Mouse (Mus musculus) cerebellum, adult 11-12 months (tissue): Measurements from ENCODE around the gene Rbbp4.
"Not testable (repeated sequence)": the region's sequence is repeated elsewhere in the genome, so short reads cannot be mapped to it uniquely, and the experiment has no call there.

ENCODE experiments used
- DNase-seq: peaks from one replicate; pipeline ENCODE4 v3.0.0; 2022

Rbbp4 gene

GRCm38 (mm10) chr4:129335216-129336074 lies at the start of gene Rbbp4, which contains the start of gene Zbtb8os:
Gene Rbbp4 (minus strand): TSS chr4:129335370.
Gene Zbtb8os (plus strand): TSS chr4:129335695.
- peak; percentile 98 for DNase-seq

GRCm38 (mm10) chr4:129384440-129384839 lies 49.3 kb upstream of the Rbbp4 start:
- no peak for DNase-seq

- DNase-seq = no peak
Observed at GRCm38 (mm10) chr4:129383586-129383985, 48.4 kb upstream of the Rbbp4 start.

DNA sequence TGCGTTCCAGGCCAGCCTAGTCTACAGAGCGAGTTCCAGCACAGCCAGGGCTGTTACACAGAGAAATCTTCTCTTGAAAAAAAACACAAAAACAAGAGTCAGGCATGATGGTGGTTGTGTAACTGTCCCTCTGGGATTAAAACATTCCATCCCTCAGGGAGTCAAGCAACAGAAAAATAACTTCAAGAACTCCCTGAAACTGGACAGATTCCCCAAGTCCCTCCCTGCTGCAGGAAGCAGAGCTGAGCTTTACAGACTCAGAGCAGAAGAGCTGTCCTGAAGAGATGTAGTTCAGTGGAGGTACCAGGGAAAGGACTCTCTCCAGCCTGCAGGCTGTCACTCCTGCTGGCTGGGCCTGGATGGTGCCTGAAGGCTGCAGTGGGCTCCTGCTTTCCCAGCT lies 47.3 kb upstream of the Rbbp4 start:
- no peak for DNase-seq

DNA sequence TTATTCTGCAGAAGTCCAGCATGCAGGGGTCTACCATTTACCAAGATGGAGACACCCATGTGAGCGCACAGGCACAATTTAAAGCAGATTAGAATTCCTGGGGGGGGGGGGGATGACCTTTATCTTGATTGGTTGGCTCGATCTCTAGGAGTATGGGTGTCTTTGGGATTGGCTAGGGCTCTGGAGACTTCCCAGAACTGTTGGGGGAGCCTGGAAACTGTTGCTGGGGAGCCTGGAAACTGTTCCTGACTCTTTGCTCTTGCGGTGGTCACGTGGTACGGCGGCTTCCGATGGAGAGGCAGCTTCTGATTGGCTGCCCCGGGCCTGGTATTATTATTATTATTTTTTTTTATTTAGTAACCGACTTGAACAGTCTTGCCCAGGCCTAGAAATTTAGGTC lies 46.9 kb upstream of the Rbbp4 start:
- no peak for DNase-seq

DNA sequence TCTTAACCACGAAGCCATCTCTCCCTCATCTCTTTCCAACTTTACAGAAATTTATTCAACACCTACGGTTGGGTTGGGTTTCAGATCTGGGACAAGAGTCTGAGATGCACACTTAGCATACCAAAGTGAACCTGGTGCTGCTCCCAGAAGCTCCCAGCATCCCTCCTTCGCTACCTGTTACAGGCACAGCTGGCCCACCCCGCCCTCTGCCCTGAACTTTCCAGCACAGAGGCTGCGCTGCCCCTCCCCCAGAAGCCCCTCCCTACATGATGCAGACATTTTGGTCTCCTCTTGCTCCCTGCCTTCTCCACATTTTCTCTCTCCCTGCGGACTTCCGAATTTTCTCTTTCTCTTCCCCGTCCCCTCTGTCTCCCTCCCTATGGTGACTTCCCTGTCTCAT lies 46.0 kb upstream of the Rbbp4 start:
- DNase-seq = no peak

- DNase-seq = no peak
Observed at GRCm38 (mm10) chr4:129379805-129380204, 44.6 kb upstream of the Rbbp4 start.

DNA sequence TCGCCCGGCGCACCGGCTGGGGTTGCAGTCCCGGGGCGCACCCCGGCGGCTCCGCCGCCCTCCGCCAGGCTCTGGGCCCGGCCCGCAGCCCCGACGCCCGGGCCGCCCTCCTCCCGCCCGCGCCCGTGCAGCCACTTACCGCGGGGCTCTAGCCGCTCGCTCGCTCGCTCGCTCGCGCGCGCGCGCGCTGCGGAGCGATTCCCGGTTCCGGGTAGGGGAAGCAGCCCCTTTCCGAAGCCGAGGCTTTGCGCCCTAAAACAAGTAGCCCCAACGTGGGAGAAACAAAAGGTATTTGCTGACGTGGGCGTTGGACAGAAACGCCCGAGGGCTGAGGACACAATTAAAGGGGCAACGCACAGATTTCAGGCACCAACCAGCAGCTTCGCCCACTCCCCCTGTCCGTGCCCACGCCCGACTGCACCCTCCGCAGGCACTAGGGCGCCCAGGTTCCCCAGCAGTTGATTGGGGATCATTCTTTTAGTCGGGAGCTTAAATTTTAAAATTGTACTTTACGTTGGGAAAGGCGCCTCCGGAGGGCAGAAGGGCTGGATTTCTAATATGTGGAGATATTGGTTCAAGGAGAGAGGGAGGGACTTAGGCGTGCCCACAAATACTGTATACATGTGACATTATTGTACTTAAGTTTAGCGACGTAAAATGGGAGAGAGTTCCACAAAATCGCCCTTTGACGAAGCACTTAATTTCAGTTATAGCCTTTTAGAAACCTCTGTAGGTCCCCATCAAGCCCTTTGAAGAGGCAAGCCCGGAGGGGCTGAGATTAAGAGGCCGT lies 42.6 kb upstream of the Rbbp4 start, which contains the start of gene Zbtb8a:
TSS of gene Zbtb8a (minus strand) at position 516 of the 790 bp plus-strand sequence.
- peak; percentile 49 for DNase-seq

- DNase-seq = peak; percentile 51
Observed at GRCm38 (mm10) chr4:129376961-129377545, 41.9 kb upstream of the Rbbp4 start.

DNA sequence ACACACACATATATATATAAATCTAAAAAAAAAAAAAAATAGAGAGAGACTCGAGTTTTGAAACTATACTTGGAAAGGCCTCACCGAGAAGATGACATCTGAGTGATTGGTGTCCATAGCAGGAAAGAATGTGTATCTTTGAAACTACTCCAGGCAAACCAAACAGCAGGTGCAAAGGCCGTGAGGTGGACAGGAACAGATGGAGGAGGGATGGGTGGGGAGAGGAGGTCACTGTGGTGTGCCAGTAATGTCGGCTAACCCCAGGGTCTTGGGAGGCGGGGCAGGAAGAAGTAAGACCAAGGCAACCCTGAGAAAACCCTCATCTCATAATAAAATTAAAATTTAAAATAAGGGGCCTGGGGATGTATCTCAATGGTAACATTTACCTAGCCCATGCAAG lies 40.7 kb upstream of the Rbbp4 start:
- DNase-seq = no peak

GRCm38 (mm10) chr4:129375000-129375399 lies 39.8 kb upstream of the Rbbp4 start:
- DNase-seq = no peak

DNA sequence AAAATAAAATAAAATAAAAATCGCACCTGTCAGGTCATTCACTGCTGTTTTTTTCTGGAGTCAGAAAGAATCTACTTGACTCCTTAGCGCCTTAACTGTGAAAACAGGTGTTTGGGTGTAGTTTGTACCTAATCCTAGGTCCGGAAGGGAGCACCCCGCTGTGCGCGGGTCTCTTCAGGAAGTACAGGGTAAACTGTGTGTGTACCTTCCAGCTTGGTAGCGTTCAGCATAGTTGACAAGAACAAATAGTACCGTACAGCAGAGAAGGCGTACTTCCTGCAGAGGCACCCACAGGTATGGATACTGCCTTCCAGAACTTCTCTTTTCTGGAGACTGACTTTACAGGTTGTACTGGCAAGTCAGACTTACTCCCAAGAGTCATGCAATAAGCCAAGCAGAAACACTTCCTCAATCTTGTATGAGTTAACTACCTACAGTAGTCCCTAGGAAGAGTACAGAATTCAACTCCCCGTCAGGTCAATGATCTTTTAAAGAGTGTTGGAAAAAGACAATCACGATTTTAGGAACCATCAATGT lies 39.1 kb upstream of the Rbbp4 start:
- DNase-seq = no peak

- no peak for DNase-seq
Observed at GRCm38 (mm10) chr4:129373202-129373976, 38.2 kb upstream of the Rbbp4 start.

DNA sequence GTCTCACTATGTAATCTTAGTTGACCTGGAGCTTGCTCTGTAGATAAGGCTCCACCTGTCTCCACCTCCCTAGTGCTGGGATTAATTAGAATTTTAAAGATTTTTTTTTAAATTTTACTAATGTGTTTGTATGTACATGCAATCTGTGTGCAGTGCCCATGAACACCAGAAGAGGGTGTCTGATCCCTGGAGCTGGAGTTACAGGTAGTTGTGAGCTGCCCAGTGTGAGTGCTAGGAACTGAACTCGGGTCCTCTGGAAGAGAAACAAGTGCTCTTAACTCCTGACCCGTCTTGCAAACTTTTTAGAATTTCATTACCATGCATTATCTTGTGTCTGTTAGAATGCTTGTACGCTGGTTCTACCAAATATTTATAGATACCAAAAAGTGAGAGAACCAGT lies 36.2 kb upstream of the Rbbp4 start:
- DNase-seq = no peak

GRCm38 (mm10) chr4:129365224-129365623 lies 30.1 kb upstream of the Rbbp4 start:
- no peak for DNase-seq

DNA sequence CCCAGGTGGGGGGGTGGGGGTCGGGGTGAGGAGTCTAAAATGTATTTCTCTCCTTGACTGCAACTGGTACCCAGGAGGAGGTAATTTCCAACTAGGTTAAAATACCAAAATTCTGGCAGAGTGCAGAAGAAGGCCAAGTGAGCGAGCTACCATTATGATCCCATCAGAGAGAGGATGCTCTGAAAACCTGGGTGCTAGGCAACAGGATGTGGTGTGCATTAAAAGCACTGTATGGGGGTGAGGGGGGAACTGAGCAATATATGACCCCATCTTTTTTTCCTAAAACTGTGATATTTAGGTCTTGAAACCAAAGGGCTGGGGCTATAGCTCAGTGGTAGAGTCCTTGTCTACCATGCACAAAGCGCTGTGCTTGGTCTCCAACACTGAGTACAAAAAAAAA lies 29.2 kb upstream of the Rbbp4 start:
- no peak for DNase-seq

DNA sequence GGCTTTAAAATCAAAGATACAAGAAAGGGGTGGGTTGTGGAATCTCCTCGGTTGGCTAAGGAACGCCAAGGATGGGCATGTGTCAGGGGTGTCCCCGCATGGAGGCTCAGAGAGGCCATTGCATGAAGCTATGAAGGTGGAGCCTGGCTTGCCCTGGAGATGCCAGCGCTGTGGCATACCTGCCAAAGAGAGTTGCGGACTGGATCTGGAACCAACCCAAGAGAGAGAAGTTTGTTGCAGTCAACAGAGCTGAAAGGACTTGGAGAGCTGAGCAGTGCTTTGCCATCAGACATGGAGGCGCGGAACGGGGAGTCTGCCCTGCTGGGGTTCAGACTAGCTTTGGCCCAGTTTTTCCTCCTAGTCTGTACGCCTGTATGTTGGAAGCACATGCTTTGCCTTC lies 28.3 kb upstream of the Rbbp4 start:
- DNase-seq = no peak

DNA sequence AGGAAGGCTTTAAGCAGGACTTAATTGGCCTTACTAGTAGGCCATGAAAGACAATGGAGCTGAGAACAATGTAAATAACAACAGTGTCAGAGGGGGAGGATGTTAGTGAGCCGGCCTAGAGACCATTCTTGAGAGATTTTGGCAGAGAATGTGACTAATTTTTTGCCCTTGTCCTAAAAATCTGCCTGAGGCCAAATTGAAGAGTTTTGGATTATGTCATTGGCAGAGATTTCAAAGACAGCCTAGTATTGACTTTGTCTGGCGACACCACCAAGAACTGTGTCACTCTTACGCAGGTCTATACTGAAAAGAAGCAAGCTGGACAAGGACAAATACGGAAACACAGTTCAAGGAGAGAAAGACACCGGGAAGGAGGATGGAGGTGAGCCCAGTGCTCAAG lies 27.6 kb upstream of the Rbbp4 start:
- no peak for DNase-seq

DNA sequence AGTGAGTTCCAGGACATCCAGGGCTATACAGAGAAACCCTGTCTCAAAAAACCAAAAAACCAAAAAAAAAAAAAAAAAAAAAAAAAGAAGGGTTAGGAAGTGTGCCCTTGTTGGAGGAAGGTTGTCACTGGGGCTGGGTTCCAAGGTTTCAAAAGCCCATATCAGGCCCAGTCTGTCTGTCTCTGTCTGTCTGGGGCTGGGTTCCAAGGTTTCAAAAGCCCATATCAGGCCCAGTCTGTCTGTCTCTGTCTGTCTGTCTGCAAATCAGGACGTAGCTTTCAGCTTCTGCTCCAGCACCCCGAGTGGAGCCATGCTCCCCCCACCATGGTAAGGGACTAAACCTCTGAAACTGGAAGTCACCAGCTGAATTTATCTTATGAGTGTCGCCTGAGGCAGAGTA lies 27.1 kb upstream of the Rbbp4 start:
- not testable (repeated sequence) for DNase-seq

DNA sequence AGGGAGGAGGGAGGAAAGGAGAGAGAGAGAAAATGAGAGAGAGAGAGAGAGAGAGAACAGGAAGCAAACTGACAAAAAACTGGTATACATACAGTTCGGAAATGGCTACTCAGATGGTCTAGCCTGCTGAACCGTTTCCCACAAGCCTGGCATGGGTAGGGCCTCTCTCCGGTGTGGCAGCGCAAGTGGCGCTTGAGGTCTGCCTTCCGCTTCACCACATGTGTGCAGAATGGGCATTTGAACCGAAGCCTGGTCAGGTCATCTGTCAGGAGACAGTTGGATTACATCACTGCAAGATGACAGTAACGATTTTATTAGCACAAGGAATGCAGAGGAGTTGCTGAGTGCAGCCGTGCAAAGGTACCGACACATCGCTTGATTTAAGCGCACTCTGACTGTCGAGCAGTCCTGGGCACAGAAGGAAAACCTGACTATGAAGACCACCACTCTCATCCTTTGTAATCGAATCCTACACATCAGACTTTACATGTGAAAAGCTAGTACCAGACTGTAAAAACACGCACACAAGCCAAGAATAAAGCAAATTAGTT lies 22.5 kb upstream of the Rbbp4 start:
- DNase-seq = no peak

DNA sequence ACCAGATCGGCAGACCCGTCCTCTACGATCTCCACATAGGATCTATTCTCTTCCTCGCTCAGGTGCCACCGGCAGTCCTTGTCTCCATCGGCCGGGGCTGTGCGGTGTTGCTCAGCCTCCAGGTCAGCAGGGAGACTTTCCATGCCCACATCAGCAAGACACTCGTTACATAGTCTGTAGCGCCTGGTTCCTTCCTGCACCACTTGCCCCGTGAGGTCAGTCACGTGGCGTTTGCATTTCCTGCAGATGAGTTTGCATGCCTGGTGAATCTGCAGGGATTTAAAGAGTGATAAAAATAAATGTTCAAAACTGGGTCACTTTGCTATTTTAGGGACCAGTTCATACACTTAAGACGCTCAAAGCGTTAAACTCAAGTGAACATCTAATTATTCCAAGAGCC lies 19.1 kb upstream of the Rbbp4 start:
- no peak for DNase-seq

DNA sequence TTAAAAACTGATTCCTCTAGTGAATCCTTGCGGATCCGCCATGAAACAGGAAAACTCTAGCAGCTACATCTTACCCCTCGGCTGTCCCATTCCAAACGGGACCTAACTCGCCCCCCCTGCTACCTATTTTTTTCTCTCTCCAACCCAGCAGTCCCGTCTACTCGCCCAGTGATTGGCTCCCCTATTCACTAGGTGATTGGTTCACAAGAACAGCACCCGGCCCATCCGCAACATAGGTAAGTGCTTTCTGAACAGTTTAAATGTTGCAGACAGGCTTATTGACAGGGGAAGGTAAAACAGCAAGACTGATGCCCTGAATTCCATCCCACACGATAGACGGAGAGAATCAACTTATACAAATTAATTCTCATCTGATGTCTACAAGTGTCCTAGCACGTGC lies 18.0 kb upstream of the Rbbp4 start:
- no peak for DNase-seq
